Mouse (Mus musculus): Measurements from ENCODE around the gene Pla2r1. TPM values are rescaled to one million over a fixed set of nuclear protein-coding genes. Genes with fewer than 3 reads are reported as not detected.

The Pla2r1 gene
- polyA plus RNA-seq, 1 experiment from 2014 or later = 1.7 TPM

DNA sequence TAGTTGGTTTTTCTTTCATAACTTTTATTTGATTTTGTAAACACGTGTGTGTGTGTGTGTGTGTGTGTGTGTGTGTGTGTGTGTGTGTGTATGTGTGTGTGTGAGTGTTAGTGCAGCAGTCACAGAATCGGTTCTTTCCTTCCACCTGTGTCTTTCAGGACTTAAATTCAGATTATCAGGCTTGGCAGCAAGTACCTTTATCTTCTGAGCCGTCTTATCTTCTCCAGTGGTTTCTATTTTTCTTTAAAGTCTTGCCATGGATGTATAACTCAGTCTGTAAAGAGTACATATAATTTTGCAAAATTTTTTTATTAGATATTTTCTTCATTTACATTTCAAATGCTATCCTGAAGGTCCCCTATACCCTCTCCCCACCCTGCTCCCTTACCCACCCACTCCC is 165.7 kb downstream of the Pla2r1 start:
- WGBS = 88% methylated on average over 3 of the region's 3 CpGs
- no peak for ATAC-seq (ENCODE audit: insufficient read depth, low FRiP score, low read depth)

DNA sequence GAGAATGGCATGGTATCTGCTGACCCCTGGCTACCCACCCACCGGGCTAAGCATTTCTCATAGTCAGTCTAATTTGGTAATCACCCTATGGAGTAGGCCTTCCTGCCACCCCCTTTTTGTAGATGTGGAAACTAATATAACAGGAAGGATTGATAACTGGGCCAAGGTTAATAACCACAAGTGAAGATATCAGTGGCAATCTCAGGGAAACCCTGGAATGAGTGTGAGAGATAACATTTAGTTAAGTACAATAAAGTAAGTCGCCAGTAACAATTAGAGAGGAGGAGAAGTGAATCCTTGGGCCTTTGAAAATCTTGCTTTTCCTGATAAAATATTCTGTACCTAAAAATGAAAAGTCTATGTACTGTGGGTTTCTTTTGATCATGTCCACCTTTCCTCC is 166.3 kb downstream of the Pla2r1 start:
- Histone ChIP-seq H3K9me3 (no peaks in the 10 kb centered on the region), H3K4me3 (replicated peaks) (no peak overlapping the region), H3K27ac (no peak overlapping the region), H3K27me3 (replicated peaks) (no peaks in the 10 kb centered on the region), H3K36me3 (no peaks in the 10 kb centered on the region), H3K4me1 (0 out of 2 replicates have a peak, but pooled peaks cover 2% of the 10 kb centered on the region), H3K4me2 (no peak overlapping the region), H3K9ac (no peak overlapping the region)
- no peak for ATAC-seq (ENCODE audit: insufficient read depth, low FRiP score, low read depth)
- 78% methylated on average over 2 of the region's 2 CpGs for WGBS

More for the DNA sequence above, 165.7 kb downstream of the Pla2r1 start:
- Histone ChIP-seq H3K4me3 (replicated peaks) (no peak overlapping the region), H3K27me3 (replicated peaks) (no peaks in the 10 kb centered on the region), H3K36me3 (no peaks in the 10 kb centered on the region), H3K27ac (no peak overlapping the region), H3K9me3 (no peaks in the 10 kb centered on the region), H3K4me2 (no peak overlapping the region), H3K4me1 (0 out of 2 replicates have a peak, but pooled peaks cover 2% of the 10 kb centered on the region), H3K9ac (no peak overlapping the region)

DNA sequence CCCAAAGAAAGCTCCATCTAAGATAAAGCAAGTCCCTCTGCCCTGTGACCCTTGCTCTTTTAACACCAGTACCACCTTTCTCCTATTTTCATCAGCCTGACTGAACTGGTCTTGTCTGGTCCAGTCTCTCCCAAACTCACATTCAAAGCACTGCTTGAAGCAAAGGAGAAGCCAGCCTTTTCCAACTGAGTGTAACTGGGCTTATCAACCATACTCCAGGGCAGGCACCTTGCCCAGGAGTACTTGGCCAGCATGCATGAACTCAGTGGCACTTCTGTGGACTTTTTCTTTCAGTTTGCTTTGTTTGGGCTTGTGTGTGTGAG is 168.4 kb downstream of the Pla2r1 start:
- no peak for ATAC-seq (ENCODE audit: insufficient read depth, low FRiP score, low read depth)
- H3K27me3 ChIP-seq (replicated peaks) = 0 out of 2 replicates have a peak, but pooled peaks cover 3% of the 10 kb centered on the region
- H3K4me3 ChIP-seq (replicated peaks) = no peak overlapping the region
- H3K36me3 ChIP-seq = no peaks in the 10 kb centered on the region
- no peak overlapping the region for H3K27ac ChIP-seq
- H3K4me2 ChIP-seq = no peak overlapping the region
- H3K9ac ChIP-seq = no peak overlapping the region
- H3K4me1 ChIP-seq = 0 out of 2 replicates have a peak, but pooled peaks cover 2% of the 10 kb centered on the region
- no peaks in the 10 kb centered on the region for H3K9me3 ChIP-seq

DNA sequence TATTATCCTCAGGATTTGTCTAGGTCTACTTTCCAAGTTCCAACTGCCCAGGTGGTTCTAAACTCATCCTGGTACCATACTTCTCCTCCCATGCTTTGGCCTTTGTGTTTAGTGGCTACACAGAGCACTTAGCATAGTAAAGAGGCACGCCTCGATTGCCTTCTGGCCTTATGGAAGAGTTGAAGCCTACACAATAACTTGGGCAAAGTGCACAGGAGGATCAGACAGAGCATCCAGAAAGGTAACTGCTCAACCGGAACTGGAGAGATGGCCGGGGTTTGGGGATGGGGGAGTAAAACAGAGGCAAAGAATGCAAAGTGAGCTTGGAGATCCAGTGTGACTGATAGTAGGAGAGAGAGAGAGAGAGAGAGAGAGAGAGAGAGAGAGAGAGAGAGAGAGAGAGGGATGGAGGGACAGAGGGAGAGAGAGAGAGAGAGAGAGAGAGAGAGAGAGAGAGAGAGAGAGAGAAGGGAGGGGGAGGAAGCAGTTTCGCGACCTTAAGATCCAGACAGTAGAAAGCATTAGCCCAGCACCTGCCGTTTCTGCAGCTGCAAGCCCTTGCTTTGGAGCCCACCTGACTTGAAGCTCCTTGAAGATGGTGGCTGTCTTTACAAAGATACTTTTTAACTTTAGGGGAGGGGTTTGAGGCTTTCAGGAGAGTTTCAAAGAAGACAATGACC is 168.9 kb downstream of the Pla2r1 start:
- WGBS = 56% methylated on average over 7 of the region's 7 CpGs
- 0 out of 2 replicates have a peak, but pooled peaks cover 2% of the 10 kb centered on the region for H3K4me1 ChIP-seq
- H3K27ac ChIP-seq = no peak overlapping the region

DNA sequence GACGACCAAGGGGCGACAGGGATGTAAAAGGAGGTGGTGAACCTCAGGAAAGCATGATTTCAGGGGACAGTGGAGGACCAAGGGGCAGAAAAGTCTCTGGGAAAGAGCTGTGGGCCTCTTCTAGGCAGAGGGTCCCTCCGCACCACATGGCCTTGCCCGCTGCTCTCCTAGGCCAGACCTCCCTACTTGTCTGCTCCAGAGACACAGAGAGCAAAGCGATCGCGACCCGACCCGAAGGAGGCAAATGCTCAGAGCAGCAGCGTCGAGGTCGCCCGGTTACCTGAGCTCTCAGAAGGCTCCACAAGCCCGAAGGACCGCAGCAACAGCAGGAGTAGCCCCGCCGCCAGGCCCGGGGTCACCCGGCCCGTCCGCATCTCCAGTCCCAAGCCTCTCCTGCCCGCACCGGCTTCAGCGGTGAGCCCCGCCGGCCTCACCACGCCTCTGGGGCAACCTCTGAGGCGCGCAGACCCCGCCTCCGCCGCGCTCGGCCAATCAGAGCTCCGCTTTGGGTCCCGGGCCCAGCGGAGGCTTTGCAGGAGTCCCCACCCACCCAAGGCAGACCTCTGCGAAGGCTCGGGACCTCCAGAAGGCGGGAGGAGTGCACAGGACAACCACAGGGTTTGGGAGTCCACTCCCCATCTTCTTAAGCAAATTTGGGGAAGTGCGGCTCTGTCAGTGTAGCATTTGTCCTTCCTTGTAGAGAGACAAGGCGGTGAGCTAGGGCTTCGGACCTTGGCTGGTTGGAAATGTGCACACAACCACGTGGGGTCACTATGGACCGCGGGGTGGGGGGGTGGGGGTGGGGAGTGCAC is 170.0 kb downstream of the Pla2r1 start, which contains the start of gene Ly75:
TSS of gene Ly75 (minus strand) at position 446 of the 812 bp plus-strand sequence.
- no peaks in the 10 kb centered on the region for H3K9me3 ChIP-seq
- 0 out of 2 replicates have a peak, but pooled peaks cover 3% of the 10 kb centered on the region for H3K27me3 ChIP-seq (replicated peaks)
- H3K4me2 ChIP-seq = peak within 1 kb of the TSS; percentile 88
- 0 out of 2 replicates have a peak, but pooled peaks cover 2% of the 10 kb centered on the region for H3K4me1 ChIP-seq
- peak within 1 kb of the TSS; percentile 49 for H3K4me3 ChIP-seq (replicated peaks)
- no peak within 1 kb of the TSS for H3K27ac ChIP-seq
- under 1% methylated on average over 46 of the region's 46 CpGs for WGBS
- peak within 1 kb of the TSS; percentile 26; the same call in 1 of the 2 replicates for H3K9ac ChIP-seq
- ATAC-seq (ENCODE audit: insufficient read depth, low FRiP score, low read depth) = peak; percentile 99
- H3K36me3 ChIP-seq = no peaks in the 10 kb centered on the region

More for the DNA sequence above, 168.9 kb downstream of the Pla2r1 start:
- Histone ChIP-seq H3K4me3 (replicated peaks) (no peak overlapping the region), H3K4me2 (no peak overlapping the region), H3K9me3 (no peaks in the 10 kb centered on the region), H3K27me3 (replicated peaks) (0 out of 2 replicates have a peak, but pooled peaks cover 3% of the 10 kb centered on the region), H3K36me3 (no peaks in the 10 kb centered on the region), H3K9ac (no peak overlapping the region)
- no peak for ATAC-seq (ENCODE audit: insufficient read depth, low FRiP score, low read depth)

DNA sequence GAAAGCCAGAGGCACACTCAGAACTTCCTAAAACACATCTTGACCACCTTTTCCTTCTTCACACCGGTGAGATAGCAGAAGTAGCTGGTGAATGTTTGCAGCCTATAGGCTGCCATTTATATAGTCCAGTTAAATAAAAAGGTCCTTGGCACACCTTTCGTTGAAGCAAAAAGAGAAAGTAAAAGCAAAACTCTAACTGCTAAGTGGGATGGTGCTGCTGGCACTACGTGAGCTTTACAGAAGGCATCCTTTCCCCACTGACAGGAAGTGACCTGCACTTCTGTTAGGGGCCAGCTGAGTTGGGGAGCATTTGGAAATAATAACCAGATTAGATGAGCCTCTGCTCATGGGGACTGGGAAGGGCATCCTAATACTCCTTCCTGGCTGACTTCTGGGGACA is 170.8 kb downstream of the Pla2r1 start:
- H3K4me3 ChIP-seq (replicated peaks) = peak overlapping the region; percentile 49; the same call in 1 of the 2 replicates
- H3K9ac ChIP-seq = no peak overlapping the region
- H3K4me2 ChIP-seq = peak overlapping the region; percentile 88
- 0 out of 2 replicates have a peak, but pooled peaks cover 3% of the 10 kb centered on the region for H3K27me3 ChIP-seq (replicated peaks)
- 0 out of 2 replicates have a peak, but pooled peaks cover 2% of the 10 kb centered on the region for H3K4me1 ChIP-seq
- H3K9me3 ChIP-seq = no peaks in the 10 kb centered on the region
- no peak for ATAC-seq (ENCODE audit: insufficient read depth, low FRiP score, low read depth)
- H3K36me3 ChIP-seq = no peaks in the 10 kb centered on the region
- no peak overlapping the region for H3K27ac ChIP-seq
- 74% methylated on average over 3 of the region's 3 CpGs for WGBS

DNA sequence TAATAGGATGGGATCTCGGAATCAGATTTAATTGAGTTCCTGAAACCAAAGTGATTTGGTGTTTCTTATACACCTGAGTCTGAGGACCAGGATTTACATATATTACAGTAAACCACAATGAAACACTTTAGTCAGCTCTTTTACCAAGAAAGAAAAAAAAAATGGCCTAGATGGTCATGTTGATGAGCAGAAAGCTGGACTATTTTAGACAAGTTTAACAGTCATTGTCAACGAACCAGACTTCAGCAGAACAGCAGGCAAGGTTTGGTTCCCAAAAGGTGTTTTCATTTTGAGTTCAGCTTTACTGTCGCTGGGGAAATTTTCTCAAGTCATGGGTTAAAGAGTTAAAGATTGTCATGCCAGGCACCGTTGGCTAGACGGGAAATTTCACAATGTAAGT is 175.8 kb downstream of the Pla2r1 start:
- 0 out of 2 replicates have a peak, but pooled peaks cover 3% of the 10 kb centered on the region for H3K27me3 ChIP-seq (replicated peaks)
- no peaks in the 10 kb centered on the region for H3K9me3 ChIP-seq
- no peak overlapping the region for H3K4me3 ChIP-seq (replicated peaks)
- H3K36me3 ChIP-seq = no peaks in the 10 kb centered on the region
- 82% methylated on average over 5 of the region's 5 CpGs for WGBS
- no peak overlapping the region for H3K4me2 ChIP-seq
- no peak overlapping the region for H3K27ac ChIP-seq
- no peaks in the 10 kb centered on the region for H3K4me1 ChIP-seq
- no peak for ATAC-seq (ENCODE audit: insufficient read depth, low FRiP score, low read depth)
- H3K9ac ChIP-seq = no peak overlapping the region

DNA sequence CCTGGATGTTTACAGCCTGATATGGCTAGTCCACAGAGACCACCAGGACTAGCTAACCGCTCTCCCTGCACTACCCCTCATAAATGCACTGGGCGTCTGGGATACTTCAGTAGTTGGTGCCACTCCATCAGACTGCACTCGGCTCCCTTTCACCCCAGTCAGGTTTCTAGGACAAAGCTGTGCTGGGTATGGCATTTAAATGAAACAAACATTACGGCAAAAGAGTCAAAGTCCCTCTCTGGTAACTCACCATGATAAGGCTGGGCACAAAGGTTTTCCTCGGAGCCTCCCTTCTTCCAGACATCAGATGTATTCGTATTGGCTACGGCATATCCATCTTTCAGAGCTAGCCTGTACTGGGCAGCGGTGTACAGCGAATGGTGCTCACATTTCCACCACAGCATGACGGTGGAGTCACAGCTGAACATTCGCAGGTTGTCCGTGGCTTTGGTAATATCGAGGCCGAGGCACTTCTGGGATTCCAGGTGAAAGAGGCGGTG is 177.4 kb downstream of the Pla2r1 start:
- no peak overlapping the region for H3K4me3 ChIP-seq (replicated peaks)
- no peaks in the 10 kb centered on the region for H3K27me3 ChIP-seq (replicated peaks)
- no peak overlapping the region for H3K27ac ChIP-seq
- H3K9me3 ChIP-seq = no peaks in the 10 kb centered on the region
- H3K4me1 ChIP-seq = no peaks in the 10 kb centered on the region
- no peak for ATAC-seq (ENCODE audit: insufficient read depth, low FRiP score, low read depth)
- no peak overlapping the region for H3K9ac ChIP-seq
- H3K36me3 ChIP-seq = no peaks in the 10 kb centered on the region
- no peak overlapping the region for H3K4me2 ChIP-seq
- WGBS = 92% methylated on average over 15 of the region's 15 CpGs

DNA sequence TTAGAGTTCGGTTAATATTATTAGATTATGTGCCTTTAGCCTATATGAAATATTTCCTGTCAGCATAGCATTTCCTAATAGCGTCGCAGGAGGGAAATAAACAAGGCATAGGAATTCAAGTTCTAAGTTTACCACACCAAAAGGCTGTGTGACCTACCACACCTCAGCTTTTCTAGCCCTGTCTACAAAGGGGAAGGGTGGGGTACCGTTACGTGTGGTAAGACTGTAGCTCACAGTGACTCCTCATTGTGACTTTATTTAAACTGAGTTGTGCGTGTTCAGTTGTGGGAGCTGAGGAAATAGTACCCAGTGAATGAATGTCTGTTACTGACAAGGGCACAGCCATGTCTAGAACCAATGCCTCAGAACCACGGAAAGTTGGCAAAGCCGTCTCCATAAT is 178.0 kb downstream of the Pla2r1 start:
- H3K27me3 ChIP-seq (replicated peaks) = no peaks in the 10 kb centered on the region
- WGBS = 87% methylated on average over 8 of the region's 8 CpGs
- H3K9ac ChIP-seq = no peak overlapping the region
- H3K36me3 ChIP-seq = no peaks in the 10 kb centered on the region
- no peak overlapping the region for H3K4me2 ChIP-seq
- H3K27ac ChIP-seq = no peak overlapping the region
- no peak overlapping the region for H3K4me3 ChIP-seq (replicated peaks)
- no peaks in the 10 kb centered on the region for H3K4me1 ChIP-seq
- ATAC-seq (ENCODE audit: insufficient read depth, low FRiP score, low read depth) = no peak
- H3K9me3 ChIP-seq = no peaks in the 10 kb centered on the region

DNA sequence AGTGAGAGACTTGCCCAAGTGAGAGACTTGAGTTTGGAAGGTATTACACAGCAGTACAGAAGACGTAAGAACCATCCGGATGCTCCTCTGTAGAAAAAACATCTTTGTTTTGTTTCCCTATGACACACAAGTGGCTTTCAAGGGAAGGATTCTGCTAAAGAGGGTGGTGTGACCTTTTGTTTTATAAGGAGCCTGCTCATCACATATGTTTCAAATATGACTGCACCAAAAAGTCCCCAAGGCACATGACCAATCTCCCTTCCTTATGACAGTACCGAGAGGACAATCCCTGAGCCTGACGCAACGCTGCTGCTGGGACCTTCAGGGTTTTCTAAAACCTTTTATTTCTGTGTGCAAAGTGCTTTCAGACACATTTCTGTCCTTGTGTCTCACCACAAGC is 182.9 kb downstream of the Pla2r1 start:
- H3K9ac ChIP-seq = no peak overlapping the region
- H3K9me3 ChIP-seq = no peaks in the 10 kb centered on the region
- H3K4me1 ChIP-seq = no peaks in the 10 kb centered on the region
- WGBS = 92% methylated on average over 5 of the region's 5 CpGs
- no peak overlapping the region for H3K4me3 ChIP-seq (replicated peaks)
- H3K36me3 ChIP-seq = no peaks in the 10 kb centered on the region
- H3K27ac ChIP-seq = no peak overlapping the region
- no peak for ATAC-seq (ENCODE audit: insufficient read depth, low FRiP score, low read depth)
- no peak overlapping the region for H3K4me2 ChIP-seq
- no peaks in the 10 kb centered on the region for H3K27me3 ChIP-seq (replicated peaks)

DNA sequence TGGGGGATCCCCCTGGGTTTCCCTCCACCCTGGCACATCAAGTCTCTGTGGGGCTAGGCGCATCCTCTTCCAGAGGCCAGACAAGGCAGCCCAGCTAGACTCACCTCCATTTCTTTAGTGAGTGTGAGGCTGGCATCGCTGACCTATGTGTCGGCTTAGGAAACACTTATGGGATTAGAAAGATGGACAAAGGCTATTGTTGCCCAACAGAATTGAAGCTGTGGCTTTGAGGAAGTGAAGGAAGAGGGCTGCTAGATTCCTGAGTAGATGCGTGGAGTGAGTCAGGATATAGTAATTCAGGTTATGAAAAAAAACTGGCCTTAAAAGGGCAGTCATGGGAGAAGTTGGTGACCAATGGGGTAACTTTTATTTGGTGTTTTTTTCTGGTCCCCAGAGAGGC is 183.7 kb downstream of the Pla2r1 start:
- ATAC-seq (ENCODE audit: insufficient read depth, low FRiP score, low read depth) = no peak
- Histone ChIP-seq H3K27me3 (replicated peaks) (no peaks in the 10 kb centered on the region), H3K27ac (no peak overlapping the region), H3K9ac (no peak overlapping the region), H3K4me3 (replicated peaks) (no peak overlapping the region), H3K36me3 (no peaks in the 10 kb centered on the region), H3K9me3 (no peaks in the 10 kb centered on the region), H3K4me2 (no peak overlapping the region), H3K4me1 (no peaks in the 10 kb centered on the region)
- WGBS = 85% methylated on average over 4 of the region's 4 CpGs

DNA sequence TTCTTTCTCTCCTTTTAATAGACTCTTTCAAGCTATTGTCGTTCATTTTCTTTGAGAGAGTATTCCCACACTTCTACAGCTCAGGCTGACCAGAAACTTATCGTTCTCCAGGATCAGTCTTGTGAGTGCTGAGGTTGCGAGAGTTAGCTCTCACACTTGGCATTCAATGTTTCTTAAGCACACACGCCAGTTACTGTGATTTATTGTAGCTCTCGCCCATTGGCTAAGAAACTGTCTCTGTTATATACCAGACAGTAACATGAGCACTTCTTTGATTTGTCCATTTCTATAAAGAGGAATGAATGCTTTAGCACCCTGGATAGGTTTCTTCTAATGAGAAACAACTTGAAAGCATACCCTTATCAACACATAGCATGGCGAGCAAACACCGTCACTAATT is 185.2 kb downstream of the Pla2r1 start:
- no peaks in the 10 kb centered on the region for H3K27me3 ChIP-seq (replicated peaks)
- no peak overlapping the region for H3K4me3 ChIP-seq (replicated peaks)
- H3K4me2 ChIP-seq = no peak overlapping the region
- ATAC-seq (ENCODE audit: insufficient read depth, low FRiP score, low read depth) = no peak
- no peak overlapping the region for H3K9ac ChIP-seq
- WGBS = 83% methylated on average over 7 of the region's 7 CpGs
- H3K9me3 ChIP-seq = no peaks in the 10 kb centered on the region
- no peaks in the 10 kb centered on the region for H3K36me3 ChIP-seq
- H3K27ac ChIP-seq = no peak overlapping the region
- H3K4me1 ChIP-seq = no peaks in the 10 kb centered on the region

All from stomach, embryonic 15.5 days (tissue).